Mouse (Mus musculus): ENCODE data around the gene Ccdc62. TPM values are rescaled to one million over a fixed set of nuclear protein-coding genes. Genes with fewer than 3 reads are reported as not detected.

Ccdc62 gene
- total RNA-seq, 2 experiments from 2014 or later, result 0.62 to 1.5 TPM

GRCm38 (mm10) chr5:124018651-124019050 is 88.2 kb downstream of the Ccdc62 start:
- no peak for ATAC-seq (ENCODE audit: poor library complexity, severe bottlenecking)

Other genes starting within 250 kb of the Ccdc62 start
- 45.5 and 46.9 TPM in 2 replicates for gene Clip1, start 246.1 kb upstream of the Ccdc62 start, total RNA-seq (2015)
- gene Clip1, start 246.1 kb upstream of the Ccdc62 start, total RNA-seq (2017), result 96.0 and 126 TPM in 2 replicates
- 43.9 and 65.3 TPM in 2 replicates for gene Zcchc8, start 209.6 kb upstream of the Ccdc62 start, total RNA-seq (2015)
- 122 and 197 TPM in 2 replicates for gene Zcchc8, start 209.6 kb upstream of the Ccdc62 start, total RNA-seq (2017)
- 109 and 132 TPM in 2 replicates for gene Rsrc2, start 181.3 kb upstream of the Ccdc62 start, total RNA-seq (2015)
- 193 and 248 TPM in 2 replicates for gene Rsrc2, start 181.3 kb upstream of the Ccdc62 start, total RNA-seq (2017)
- gene Kntc1, start 181.0 kb upstream of the Ccdc62 start, total RNA-seq (2015), result 31.9 and 34.2 TPM in 2 replicates
- gene Kntc1, start 181.0 kb upstream of the Ccdc62 start, total RNA-seq (2017), result 36.1 and 41.8 TPM in 2 replicates
- gene Hcar2, start 65.2 kb upstream of the Ccdc62 start, total RNA-seq (2015), result 10.8 and 20.9 TPM in 2 replicates
- gene Hcar2, start 65.2 kb upstream of the Ccdc62 start, total RNA-seq (2017), result 6.7 and 8.1 TPM in 2 replicates
- gene Hcar1, start 50.7 kb upstream of the Ccdc62 start, total RNA-seq (2015), result not detected in 2 replicates
- gene Hcar1, start 50.7 kb upstream of the Ccdc62 start, total RNA-seq (2017), result 0.04 TPM in 1 of 2 replicates, not detected in the other
- 44.6 and 55.2 TPM in 2 replicates for gene Denr, start 23.5 kb upstream of the Ccdc62 start, total RNA-seq (2015)
- 32.4 and 34.3 TPM in 2 replicates for gene Denr, start 23.5 kb upstream of the Ccdc62 start, total RNA-seq (2017)
- gene Gm43518, start 3.3 kb upstream of the Ccdc62 start, total RNA-seq (2015), result not detected in 2 replicates
- 0.73 TPM in 1 of 2 replicates, not detected in the other for gene Gm43518, start 3.3 kb upstream of the Ccdc62 start, total RNA-seq (2017)
- 6.0 and 6.6 TPM in 2 replicates for gene Hip1r, start 42.9 kb downstream of the Ccdc62 start, total RNA-seq (2015)
- gene Hip1r, start 42.9 kb downstream of the Ccdc62 start, total RNA-seq (2017), result 12.1 and 13.0 TPM in 2 replicates
- gene Vps37b, start 101.6 kb downstream of the Ccdc62 start, total RNA-seq (2015), result 28.9 and 29.2 TPM in 2 replicates
- 29.1 and 29.9 TPM in 2 replicates for gene Vps37b, start 101.6 kb downstream of the Ccdc62 start, total RNA-seq (2017)
- 0.62 and 1.4 TPM in 2 replicates for gene Abcb9, start 165.1 kb downstream of the Ccdc62 start, total RNA-seq (2015)
- 0.12 and 1.3 TPM in 2 replicates for gene Abcb9, start 165.1 kb downstream of the Ccdc62 start, total RNA-seq (2017)
- 3.4 and 3.6 TPM in 2 replicates for gene Ogfod2, start 181.6 kb downstream of the Ccdc62 start, total RNA-seq (2015)
- 2.6 and 6.4 TPM in 2 replicates for gene Ogfod2, start 181.6 kb downstream of the Ccdc62 start, total RNA-seq (2017)
- gene Arl6ip4, start 185.4 kb downstream of the Ccdc62 start, total RNA-seq (2015), result 45.4 and 53.0 TPM in 2 replicates
- gene Arl6ip4, start 185.4 kb downstream of the Ccdc62 start, total RNA-seq (2017), result 80.5 and 87.7 TPM in 2 replicates

Data from megakaryocyte, adult 5-6 weeks (primary cell).